Mouse (Mus musculus): ENCODE data around the gene Platr17. TPM values are rescaled to one million over a fixed set of nuclear protein-coding genes. Genes with fewer than 3 reads are reported as not detected.

Platr17 gene
- polyA plus RNA-seq, 1 experiment from 2014 or later, result 0.19 TPM

GRCm38 (mm10) chr17:33915671-33916250, 10.8 kb downstream of the Platr17 start, which contains the start of the genes Tapbp and Zbtb22:
Gene Tapbp, plus strand, starts transcription at chr17:33915899.
Gene Zbtb22, plus strand, starts transcription at chr17:33915904.
- Histone ChIP-seq H3K27ac (replicated peaks) (peak within 1 kb of the TSS; percentile 79), H3K4me3 (peak within 1 kb of the TSS; percentile 68), H3K4me1 (peaks cover 48% of the 10 kb centered on the region), H3K9ac (peak within 1 kb of the TSS; percentile 85), H3K9me3 (no peaks in the 10 kb centered on the region), H3K36me3 (peaks cover 59% of the 10 kb centered on the region), H3K27me3 (replicated peaks) (no peaks in the 10 kb centered on the region), H3K4me2 (peak within 1 kb of the TSS; percentile 81)
- ATAC-seq (ENCODE audit: extremely low read depth, insufficient number of reproducible peaks, low FRiP score, low TSS enrichment), result peak; percentile 85
- WGBS, result under 1% methylated on average over 30 of the region's 34 CpGs

DNA sequence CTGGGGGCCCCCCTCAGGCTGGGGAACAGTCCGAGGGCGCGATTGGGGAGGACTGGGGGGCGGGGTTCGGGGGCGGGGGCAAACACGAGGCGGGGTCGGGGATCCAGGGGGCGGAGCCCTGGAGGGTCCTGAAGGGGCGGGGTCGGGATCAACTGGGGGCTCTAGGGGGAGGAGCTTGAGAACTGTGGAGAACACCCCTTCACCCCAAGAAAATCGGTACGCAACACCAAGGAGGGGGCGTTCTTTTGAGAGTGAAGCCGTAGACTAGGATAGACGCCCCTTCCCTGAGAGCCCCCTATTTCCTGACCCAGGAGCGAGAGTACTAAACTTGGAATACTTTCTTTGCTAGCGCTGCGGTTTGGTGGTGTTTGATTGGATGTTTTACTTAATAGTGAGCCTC, 11.4 kb downstream of the Platr17 start:
- Histone ChIP-seq H3K4me2 (peak overlapping the region; percentile 81), H3K36me3 (peaks cover 54% of the 10 kb centered on the region), H3K4me3 (peak overlapping the region; percentile 68), H3K9ac (peak overlapping the region; percentile 85), H3K27ac (replicated peaks) (peak overlapping the region; percentile 79), H3K4me1 (peaks cover 47% of the 10 kb centered on the region), H3K9me3 (no peaks in the 10 kb centered on the region), H3K27me3 (replicated peaks) (no peaks in the 10 kb centered on the region)
- peak; percentile 23 for ATAC-seq (ENCODE audit: extremely low read depth, insufficient number of reproducible peaks, low FRiP score, low TSS enrichment)
- WGBS, result under 1% methylated on average over 15 of the region's 20 CpGs

GRCm38 (mm10) chr17:33916847-33917655, 12.1 kb downstream of the Platr17 start:
- Histone ChIP-seq H3K9ac (peak overlapping the region; percentile 85), H3K27ac (replicated peaks) (0 out of 2 replicates have a peak overlapping the region, but pooled peaks have one; percentile 79), H3K9me3 (no peaks in the 10 kb centered on the region), H3K4me1 (peaks cover 47% of the 10 kb centered on the region), H3K27me3 (replicated peaks) (no peaks in the 10 kb centered on the region), H3K4me3 (peak overlapping the region; percentile 68), H3K4me2 (peak overlapping the region; percentile 81), H3K36me3 (peaks cover 46% of the 10 kb centered on the region)
- whole genome bisulfite sequencing, result 62% methylated on average over 31 of the region's 31 CpGs
- ATAC-seq (ENCODE audit: extremely low read depth, insufficient number of reproducible peaks, low FRiP score, low TSS enrichment), result no peak

DNA sequence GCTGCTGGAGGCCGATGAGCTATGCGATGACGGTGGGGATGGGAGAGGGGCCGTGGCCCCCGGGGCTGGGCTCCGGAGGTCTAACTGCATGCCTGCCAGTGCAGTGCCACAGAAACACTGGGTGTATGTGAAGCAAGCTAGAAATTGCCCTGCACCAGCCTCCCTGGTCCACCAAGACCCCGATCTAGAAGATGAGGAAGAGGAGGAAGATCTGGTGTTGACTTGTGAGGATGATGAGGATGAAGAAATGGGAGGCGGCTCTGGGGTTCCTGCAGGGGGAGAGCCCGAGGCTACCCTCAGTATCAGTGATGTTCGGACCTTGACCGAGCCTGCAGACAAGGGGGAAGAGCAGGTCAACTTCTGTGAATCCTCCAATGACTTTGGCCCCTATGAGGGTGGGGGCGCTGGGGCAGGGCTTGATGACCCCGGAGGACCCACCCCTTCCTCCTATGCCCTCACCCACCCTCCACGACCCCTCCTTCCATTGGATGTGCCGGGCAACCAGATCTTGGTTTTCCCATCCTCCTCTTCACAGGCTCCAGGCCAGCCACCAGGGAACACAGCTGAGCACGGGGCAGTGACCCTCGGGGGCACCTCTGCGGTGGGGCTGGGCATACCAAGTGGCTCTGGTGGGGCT, 12.8 kb downstream of the Platr17 start:
- WGBS, result 77% methylated on average over 18 of the region's 18 CpGs
- Histone ChIP-seq H3K9ac (no peak overlapping the region), H3K9me3 (no peaks in the 10 kb centered on the region), H3K27me3 (replicated peaks) (no peaks in the 10 kb centered on the region), H3K4me1 (peaks cover 47% of the 10 kb centered on the region), H3K4me3 (peak overlapping the region; percentile 85; the same call in 1 of the 2 replicates), H3K27ac (replicated peaks) (no peak overlapping the region), H3K4me2 (peak overlapping the region; percentile 92), H3K36me3 (peaks cover 40% of the 10 kb centered on the region)
- ATAC-seq (ENCODE audit: extremely low read depth, insufficient number of reproducible peaks, low FRiP score, low TSS enrichment), result no peak

DNA sequence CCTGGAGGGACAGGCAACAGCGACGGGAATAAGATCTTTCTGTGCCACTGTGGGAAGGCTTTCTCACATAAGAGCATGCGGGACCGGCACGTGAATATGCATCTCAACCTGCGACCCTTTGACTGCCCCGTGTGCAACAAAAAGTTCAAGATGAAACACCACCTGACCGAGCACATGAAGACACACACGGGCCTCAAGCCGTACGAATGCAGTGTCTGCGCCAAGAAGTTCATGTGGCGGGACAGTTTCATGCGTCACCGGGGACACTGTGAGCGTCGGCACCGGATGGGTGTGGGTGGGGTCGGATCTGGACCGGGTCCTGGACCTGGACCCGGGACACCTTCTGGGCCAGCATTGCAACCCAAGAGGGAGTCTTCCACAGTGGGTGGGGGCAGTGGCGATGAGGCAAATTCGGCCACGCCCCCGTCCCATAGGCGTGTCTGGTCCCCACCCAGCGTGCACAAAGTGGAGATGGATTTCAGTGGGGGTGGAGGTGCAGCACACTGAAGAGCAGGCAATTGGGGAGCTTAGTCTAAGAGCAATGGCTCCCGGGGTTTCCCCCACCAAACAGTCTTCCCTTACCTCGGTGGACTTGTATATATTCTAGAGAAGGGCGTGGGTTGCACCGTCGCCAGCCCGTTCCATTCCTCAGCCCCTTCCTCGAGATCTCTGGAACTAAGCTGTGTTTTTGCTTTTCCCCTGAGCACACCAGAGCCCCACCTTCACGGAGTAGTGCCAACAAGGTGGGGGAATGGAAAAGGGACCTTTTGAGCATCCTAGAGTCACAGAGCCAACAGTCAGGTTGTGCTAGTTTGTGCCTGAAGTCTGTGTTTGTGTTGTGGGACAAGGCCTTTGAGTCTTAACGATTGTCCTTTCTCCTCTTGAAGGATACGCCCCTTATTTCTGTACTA, 13.6 kb downstream of the Platr17 start:
- Histone ChIP-seq H3K27ac (replicated peaks) (peak overlapping the region; percentile 88), H3K4me1 (peaks cover 47% of the 10 kb centered on the region), H3K27me3 (replicated peaks) (no peaks in the 10 kb centered on the region), H3K9me3 (no peaks in the 10 kb centered on the region), H3K4me2 (peak overlapping the region; percentile 92), H3K9ac (peak overlapping the region; percentile 89), H3K36me3 (peaks cover 33% of the 10 kb centered on the region), H3K4me3 (peak overlapping the region; percentile 85)
- WGBS, result 55% methylated on average over 37 of the region's 37 CpGs
- no peak for ATAC-seq (ENCODE audit: extremely low read depth, insufficient number of reproducible peaks, low FRiP score, low TSS enrichment)

DNA sequence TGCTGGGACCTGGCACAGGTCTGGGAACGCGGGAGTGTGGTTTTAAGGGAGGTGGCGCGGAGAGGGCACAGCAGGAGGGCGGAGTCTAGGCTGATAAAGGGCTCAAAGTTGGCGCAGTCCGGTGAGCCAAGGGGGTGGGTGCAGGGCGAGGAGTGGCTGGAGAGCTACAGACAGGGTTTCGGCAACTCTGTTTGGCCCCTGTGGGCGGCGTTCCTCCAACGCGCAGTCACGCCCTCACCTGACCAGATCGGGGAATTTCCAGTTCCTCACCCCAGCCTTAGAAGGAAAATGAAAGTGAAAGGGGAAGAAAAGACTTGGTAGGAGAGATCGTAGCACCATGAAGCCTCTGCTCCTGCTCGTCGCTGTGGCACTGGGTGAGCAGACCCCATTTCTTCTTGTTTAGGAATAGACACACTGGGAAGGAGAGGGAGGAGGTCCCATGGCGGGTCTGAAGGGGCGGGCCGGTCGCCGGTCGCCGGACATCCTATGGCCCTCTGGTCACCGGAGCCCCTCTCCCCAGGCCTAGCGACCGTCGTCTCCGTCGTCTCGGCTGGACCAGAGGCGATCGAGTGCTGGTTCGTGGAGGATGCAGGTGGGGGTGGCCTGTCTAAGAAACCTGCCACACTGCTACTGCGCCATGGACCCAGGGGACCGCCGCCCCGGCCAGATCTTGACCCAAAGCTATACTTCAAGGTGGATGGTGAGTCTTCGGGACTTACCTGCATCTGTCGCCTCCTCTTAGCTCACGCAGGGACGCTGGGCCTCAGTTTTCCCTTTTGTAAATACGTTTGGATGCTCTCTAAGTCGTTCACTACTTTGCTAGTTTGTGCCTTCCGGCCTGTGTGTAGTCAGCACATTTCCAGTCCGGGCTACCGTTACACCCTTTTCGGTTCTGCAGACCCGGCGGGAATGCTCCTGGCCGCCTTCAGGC, 14.7 kb downstream of the Platr17 start:
- peak; percentile 54; the same call in 1 of the 2 replicates for ATAC-seq (ENCODE audit: extremely low read depth, insufficient number of reproducible peaks, low FRiP score, low TSS enrichment)
- WGBS, result under 1% methylated on average over 52 of the region's 52 CpGs
- peak overlapping the region; percentile 89 for H3K9ac ChIP-seq

GRCm38 (mm10) chr17:33920282-33921097, 15.6 kb downstream of the Platr17 start:
- WGBS, result 1% methylated on average over 36 of the region's 36 CpGs
- H3K4me3 ChIP-seq, result peak overlapping the region; percentile 85
- H3K9ac ChIP-seq, result peak overlapping the region; percentile 89
- H3K4me1 ChIP-seq, result peaks cover 36% of the 10 kb centered on the region
- H3K36me3 ChIP-seq, result peaks cover 22% of the 10 kb centered on the region
- H3K4me2 ChIP-seq, result peak overlapping the region; percentile 92
- peak overlapping the region; percentile 88 for H3K27ac ChIP-seq (replicated peaks)
- no peak for ATAC-seq (ENCODE audit: extremely low read depth, insufficient number of reproducible peaks, low FRiP score, low TSS enrichment)
- no peaks in the 10 kb centered on the region for H3K9me3 ChIP-seq
- no peaks in the 10 kb centered on the region for H3K27me3 ChIP-seq (replicated peaks)

More for the DNA sequence above, 14.7 kb downstream of the Platr17 start:
- Histone ChIP-seq H3K36me3 (peaks cover 22% of the 10 kb centered on the region), H3K4me3 (peak overlapping the region; percentile 85), H3K4me2 (peak overlapping the region; percentile 92), H3K4me1 (peaks cover 44% of the 10 kb centered on the region), H3K27ac (replicated peaks) (peak overlapping the region; percentile 88), H3K9me3 (no peaks in the 10 kb centered on the region), H3K27me3 (replicated peaks) (no peaks in the 10 kb centered on the region)

GRCm38 (mm10) chr17:33921361-33921760, 16.4 kb downstream of the Platr17 start:
- Histone ChIP-seq H3K9ac (no peak overlapping the region), H3K27me3 (replicated peaks) (no peaks in the 10 kb centered on the region), H3K4me1 (peaks cover 35% of the 10 kb centered on the region), H3K27ac (replicated peaks) (no peak overlapping the region), H3K9me3 (no peaks in the 10 kb centered on the region), H3K4me2 (no peak overlapping the region), H3K4me3 (no peak overlapping the region), H3K36me3 (peaks cover 31% of the 10 kb centered on the region)
- 81% methylated on average over 7 of the region's 7 CpGs for WGBS
- ATAC-seq (ENCODE audit: extremely low read depth, insufficient number of reproducible peaks, low FRiP score, low TSS enrichment), result no peak

GRCm38 (mm10) chr17:33924577-33925283, 19.8 kb downstream of the Platr17 start:
- H3K27me3 ChIP-seq (replicated peaks), result no peaks in the 10 kb centered on the region
- no peak overlapping the region for H3K9ac ChIP-seq
- 74% methylated on average over 10 of the region's 10 CpGs for WGBS
- no peak overlapping the region for H3K4me3 ChIP-seq
- no peak overlapping the region for H3K27ac ChIP-seq (replicated peaks)
- H3K4me1 ChIP-seq, result peaks cover 20% of the 10 kb centered on the region
- ATAC-seq (ENCODE audit: extremely low read depth, insufficient number of reproducible peaks, low FRiP score, low TSS enrichment), result no peak
- no peak overlapping the region for H3K4me2 ChIP-seq
- no peaks in the 10 kb centered on the region for H3K9me3 ChIP-seq
- H3K36me3 ChIP-seq, result peaks cover 31% of the 10 kb centered on the region

Data from heart, embryonic 13.5 days (tissue).